11 mouse cellular contexts compared by ENCODE assay signal in genomic region chr11:96526137-96526621, GRCm38 (mm10).
DNase-seq lines count a peak whose midpoint lies in the region; ATAC-seq and TF ChIP-seq lines count a peak whose summit lies in the region.
"Had no signal": no experiment of that assay in that cellular context is flagged by ENCODE, and none has a peak within 500 bp of the region (broad histone marks: within the 10 kb centered on the region; RNA-seq: fewer than 3 reads in every experiment).

No protein-coding gene starts in this region.

- intact Hi-C loops in left cerebral cortex, postnatal 10 days (cut with DNase I), result no loop called here

- DNase-seq in adrenal gland, adult 2 months, result peak; percentile 57
- no peak for DNase-seq in adrenal gland, postnatal 25 days
- DNase-seq in layer of hippocampus, adult 2 months (ENCODE audit: low spot score in 2 of 2), result no peak
- no peak for DNase-seq in layer of hippocampus, adult 9-11 months
- DNase-seq in hindbrain, embryonic 14.5 days (ENCODE audit: low spot score), result peak; percentile 67
- no peak for DNase-seq in left cerebral cortex, postnatal 10 days (ENCODE audit: extremely low spot score in 1 of 2, low spot score in 2 of 2)
- DNase-seq in left cerebral cortex, adult 8-10 months (ENCODE audit: low spot score in 2 of 2), result no peak
- DNase-seq: cerebellum, adult 8-10 months had no signal

- H3K36me3 ChIP-seq in hindbrain, embryonic 14.5 days (replicated peaks; ENCODE audit: control insufficient read depth, insufficient read depth), result no peaks in the 10 kb centered on the region
- H3K36me3 ChIP-seq in neural tube, embryonic 15.5 days, result no peaks in the 10 kb centered on the region

- peak; percentile 14; the same call in 1 of the 2 replicates for ATAC-seq in hindbrain, embryonic 14.5 days (ENCODE audit: low FRiP score)
- ATAC-seq in neural tube, embryonic 15.5 days (ENCODE audit: low FRiP score), result peak; percentile 61

- 37% methylated on average over 16 of the region's 16 CpGs for WGBS in hindbrain, embryonic 14.5 days
- WGBS in neural tube, embryonic 15.5 days, result 31% methylated on average over 16 of the region's 16 CpGs

- H3K4me1 ChIP-seq in hindbrain, embryonic 14.5 days (replicated peaks; ENCODE audit: control insufficient read depth, insufficient read depth, low read length), result peaks cover 5% of the 10 kb centered on the region; the same call in 1 of the 2 replicates
- peaks cover 17% of the 10 kb centered on the region for H3K4me1 ChIP-seq in neural tube, embryonic 15.5 days
- H3K4me1 ChIP-seq: megakaryocyte, embryonic 14.5 days had no signal

- peak overlapping the region; percentile 35 for H3K4me2 ChIP-seq in hindbrain, embryonic 14.5 days (replicated peaks)
- peak overlapping the region; percentile 49 for H3K4me2 ChIP-seq in neural tube, embryonic 15.5 days

- TF ChIP-seq CTCF in layer of hippocampus, adult 2 months (conservative IDR thresholded peaks at IDR 0.05), result no peak

- no peaks in the 10 kb centered on the region for H3K9me3 ChIP-seq in hindbrain, embryonic 14.5 days (ENCODE audit: control insufficient read depth, low read length)
- H3K9me3 ChIP-seq in neural tube, embryonic 15.5 days (replicated peaks), result no peaks in the 10 kb centered on the region

- no peak overlapping the region for H3K27ac ChIP-seq in layer of hippocampus, adult 2 months
- H3K27ac ChIP-seq in hindbrain, embryonic 14.5 days, result peak overlapping the region; percentile 76
- peak overlapping the region; percentile 69 for H3K27ac ChIP-seq in neural tube, embryonic 15.5 days (replicated peaks)

- no peak overlapping the region for H3K9ac ChIP-seq in hindbrain, embryonic 14.5 days
- 0 out of 2 replicates have a peak overlapping the region, but pooled peaks have one; percentile 4 for H3K9ac ChIP-seq in neural tube, embryonic 15.5 days (replicated peaks)

- peak overlapping the region; percentile 36 for H3K4me3 ChIP-seq in layer of hippocampus, adult 2 months
- H3K4me3 ChIP-seq in hindbrain, embryonic 14.5 days (replicated peaks; ENCODE audit: low read length), result no peak overlapping the region
- H3K4me3 ChIP-seq in neural tube, embryonic 15.5 days (replicated peaks), result peak overlapping the region; percentile 13
- H3K4me3 ChIP-seq: erythroblast, embryonic 14.5 days; megakaryocyte, embryonic 14.5 days had no signal

- no peaks in the 10 kb centered on the region for H3K27me3 ChIP-seq in hindbrain, embryonic 14.5 days (ENCODE audit: control insufficient read depth, insufficient read depth, low read length)
- no peaks in the 10 kb centered on the region for H3K27me3 ChIP-seq in neural tube, embryonic 15.5 days (replicated peaks)

Comparison
In these comparisons a context has a peak if more than half of its experiments do, and no peak if none do; other contexts are left out.
1. DNase-seq: peak in adrenal gland, adult 2 months (single experiment) and hindbrain, embryonic 14.5 days (single experiment); none in adrenal gland, postnatal 25 days (single experiment), layer of hippocampus, adult 2 months (0 of 2), layer of hippocampus, adult 9-11 months (single experiment), left cerebral cortex, postnatal 10 days (0 of 2) and left cerebral cortex, adult 8-10 months (0 of 2).